Mouse (Mus musculus) neural tube, embryonic 15.5 days (tissue): ENCODE results near the gene Ubap1. TPM values are rescaled to one million over a fixed set of nuclear protein-coding genes. Genes with fewer than 3 reads are reported as not detected.

ENCODE experiments used
- ATAC-seq: fragments of 200-750 bp; cut with Nextera tagmentation; 2 replicates; pipeline ENCODE4 v1.8.0; 2017; ENCODE audit warnings: mild to moderate bottlenecking, moderate TSS enrichment, moderate library complexity; ENCODE audit not compliant: low FRiP score
- H3K27ac ChIP-seq: fragments of 300-500 bp; sonication (generic); replicated peaks from 2 replicates; pipeline ENCODE4 v1.5.1; 2015; ENCODE audit warnings: mild to moderate bottlenecking, inconsistent platforms
- H3K27me3 ChIP-seq: fragments of 300-500 bp; sonication (generic); replicated peaks from 2 replicates; pipeline ENCODE4 v1.6.1; 2015; ENCODE audit warnings: inconsistent platforms
- H3K36me3 ChIP-seq: fragments of 300-500 bp; sonication (generic); 2 replicates; pipeline ENCODE4 v1.6.1; 2015; ENCODE audit warnings: inconsistent platforms
- H3K4me1 ChIP-seq: fragments of 300-500 bp; sonication (generic); 2 replicates; pipeline ENCODE4 v1.6.1; 2015; ENCODE audit warnings: inconsistent platforms
- H3K4me2 ChIP-seq: fragments of 300-500 bp; sonication (generic); 2 replicates; pipeline ENCODE4 v1.6.1; 2015; ENCODE audit warnings: inconsistent platforms, mild to moderate bottlenecking, moderate library complexity
- H3K4me3 ChIP-seq: fragments of 300-500 bp; sonication (generic); replicated peaks from 2 replicates; pipeline ENCODE4 v1.5.1; 2015; ENCODE audit warnings: mild to moderate bottlenecking, inconsistent platforms
- H3K9ac ChIP-seq: fragments of 300-500 bp; sonication (generic); replicated peaks from 2 replicates; pipeline ENCODE4 v1.6.1; 2015; ENCODE audit warnings: mild to moderate bottlenecking, inconsistent platforms
- H3K9me3 ChIP-seq: fragments of 300-500 bp; sonication (generic); replicated peaks from 2 replicates; pipeline ENCODE4 v1.6.1; 2016; ENCODE audit warnings: inconsistent platforms
- WGBS: fragments of 180-500 bp; shearing (Covaris S2); methylation state at CpG from one replicate; pipeline ENCODE4 v1.1.7; 2015; ENCODE audit warnings: mixed read lengths; 5-methylcytosine and 5-hydroxymethylcytosine counted together
- polyA plus RNA-seq: library from polyadenylated mRNA; unstranded; fragments of >200 nt; fragmentation: Nextera tagmentation; extraction: Ambion mirVana; gene quantifications from 2 replicates; pipeline ENCODE4 v1.2.1, GENCODE M21; 2015

Ubap1 gene
- polyA plus RNA-seq, 1 experiment from 2014 or later: 68.1 TPM

DNA sequence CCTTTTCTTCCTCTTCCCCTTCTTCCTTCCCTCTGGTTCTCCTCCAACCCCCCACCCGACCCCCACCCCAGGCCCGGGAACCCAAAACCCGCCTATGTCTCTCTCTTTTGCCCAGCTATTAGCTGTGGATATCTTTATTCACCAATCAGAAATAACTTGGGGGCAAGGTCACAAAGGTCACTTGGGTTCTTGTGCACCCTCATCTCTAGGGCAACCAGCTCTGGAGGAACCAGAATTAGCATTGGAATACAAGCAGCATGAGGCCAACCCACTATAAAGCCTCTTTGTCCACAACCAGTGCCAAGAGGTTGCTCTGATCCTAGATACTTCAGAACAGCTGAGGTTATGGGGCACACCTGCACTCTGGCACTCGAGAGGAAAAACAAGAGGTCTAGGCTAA is 19.3 kb upstream of the Ubap1 start:
- H3K27ac ChIP-seq: no peak overlapping the region

GRCm38 (mm10) chr4:41331085-41331484 is 17.7 kb upstream of the Ubap1 start:
- H3K36me3 ChIP-seq: no peaks in the 10 kb centered on the region
- H3K4me3 ChIP-seq: no peak overlapping the region
- no peaks in the 10 kb centered on the region for H3K27me3 ChIP-seq
- no peak overlapping the region for H3K27ac ChIP-seq
- H3K4me1 ChIP-seq: no peaks in the 10 kb centered on the region
- ATAC-seq: no peak
- H3K9ac ChIP-seq: no peak overlapping the region
- H3K9me3 ChIP-seq: no peaks in the 10 kb centered on the region
- 83% methylated on average over 3 of the region's 3 CpGs for WGBS
- no peak overlapping the region for H3K4me2 ChIP-seq

More for the DNA sequence above, 19.3 kb upstream of the Ubap1 start:
- Histone ChIP-seq H3K4me3 (no peak overlapping the region), H3K9me3 (no peaks in the 10 kb centered on the region), H3K4me2 (no peak overlapping the region), H3K9ac (no peak overlapping the region), H3K27me3 (no peaks in the 10 kb centered on the region), H3K4me1 (no peaks in the 10 kb centered on the region), H3K36me3 (no peaks in the 10 kb centered on the region)
- ATAC-seq: no peak
- WGBS: 40% methylated on average over 4 of the region's 4 CpGs

GRCm38 (mm10) chr4:41331698-41332421 is 16.9 kb upstream of the Ubap1 start:
- H3K4me1 ChIP-seq: no peaks in the 10 kb centered on the region

DNA sequence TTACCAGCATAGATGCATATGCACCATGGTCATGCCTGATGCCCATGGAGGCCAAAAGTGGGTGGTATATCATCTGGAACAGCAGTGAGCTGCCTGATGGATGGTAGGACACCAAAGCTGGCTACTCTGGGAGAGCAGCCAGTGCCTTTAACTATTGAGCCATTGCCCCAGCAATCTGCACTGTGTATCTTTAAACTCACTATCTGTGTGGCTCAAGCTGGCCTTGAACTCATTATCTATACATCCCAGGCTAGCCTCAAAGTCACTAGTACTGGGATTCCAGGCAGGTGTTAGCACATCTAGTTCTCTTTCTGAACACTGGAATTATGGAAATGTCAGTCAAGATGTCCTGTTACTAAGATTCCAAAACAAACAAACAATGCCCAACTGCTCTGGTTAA is 12.2 kb upstream of the Ubap1 start:
- H3K4me2 ChIP-seq: no peak overlapping the region
- ATAC-seq: no peak
- H3K27me3 ChIP-seq: no peaks in the 10 kb centered on the region
- H3K4me3 ChIP-seq: no peak overlapping the region
- H3K4me1 ChIP-seq: no peaks in the 10 kb centered on the region
- no peak overlapping the region for H3K9ac ChIP-seq
- no peak overlapping the region for H3K27ac ChIP-seq
- no peaks in the 10 kb centered on the region for H3K36me3 ChIP-seq
- H3K9me3 ChIP-seq: no peaks in the 10 kb centered on the region

More at GRCm38 (mm10) chr4:41331698-41332421, 16.9 kb upstream of the Ubap1 start:
- Histone ChIP-seq H3K9me3 (no peaks in the 10 kb centered on the region), H3K27me3 (no peaks in the 10 kb centered on the region), H3K4me3 (no peak overlapping the region), H3K4me2 (no peak overlapping the region), H3K9ac (no peak overlapping the region), H3K27ac (no peak overlapping the region), H3K36me3 (no peaks in the 10 kb centered on the region)
- WGBS: 87% methylated on average over 9 of the region's 9 CpGs
- no peak for ATAC-seq

DNA sequence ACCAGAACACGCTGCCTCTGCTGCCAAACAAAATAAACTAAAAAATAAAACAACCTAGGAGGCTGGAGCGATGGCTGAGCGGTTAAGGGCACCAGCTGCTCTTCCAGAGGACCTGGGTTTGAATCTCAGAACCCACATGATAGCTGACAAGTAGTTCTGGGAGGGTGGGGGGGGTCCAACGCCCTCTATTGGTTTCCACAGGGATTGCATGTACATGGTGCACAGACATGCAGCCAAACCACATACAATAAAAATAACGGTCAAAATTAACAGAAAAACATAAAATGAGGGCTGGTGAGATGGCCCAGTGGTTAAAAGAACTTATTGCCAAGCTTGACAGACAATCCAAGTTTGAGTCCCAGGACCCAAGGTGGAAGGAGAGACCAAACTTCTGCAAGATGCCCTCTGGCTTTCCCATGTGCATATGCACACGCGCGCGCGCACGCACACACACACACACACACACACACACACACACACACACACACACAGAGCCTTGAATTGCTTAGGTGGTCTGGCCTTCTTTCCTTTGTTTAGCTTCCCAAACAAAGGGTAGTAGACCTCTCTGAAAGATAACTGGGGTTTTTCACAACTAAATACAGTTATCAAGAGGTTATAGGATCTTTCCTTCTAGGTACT is 7.8 kb upstream of the Ubap1 start:
- 81% methylated on average over 11 of the region's 11 CpGs for WGBS
- Histone ChIP-seq H3K4me2 (no peak overlapping the region), H3K4me3 (no peak overlapping the region), H3K4me1 (no peaks in the 10 kb centered on the region), H3K9ac (no peak overlapping the region), H3K9me3 (no peaks in the 10 kb centered on the region), H3K36me3 (no peaks in the 10 kb centered on the region), H3K27me3 (no peaks in the 10 kb centered on the region), H3K27ac (no peak overlapping the region)
- ATAC-seq: no peak

- Histone ChIP-seq H3K9me3 (no peaks in the 10 kb centered on the region), H3K27me3 (no peaks in the 10 kb centered on the region), H3K4me3 (no peak overlapping the region), H3K27ac (no peak overlapping the region), H3K4me2 (no peak overlapping the region), H3K36me3 (no peaks in the 10 kb centered on the region), H3K9ac (no peak overlapping the region), H3K4me1 (peaks cover 14% of the 10 kb centered on the region)
- no peak for ATAC-seq
- 77% methylated on average over 2 of the region's 2 CpGs for WGBS
Measured at GRCm38 (mm10) chr4:41346011-41346410, 2.8 kb upstream of the Ubap1 start.

DNA sequence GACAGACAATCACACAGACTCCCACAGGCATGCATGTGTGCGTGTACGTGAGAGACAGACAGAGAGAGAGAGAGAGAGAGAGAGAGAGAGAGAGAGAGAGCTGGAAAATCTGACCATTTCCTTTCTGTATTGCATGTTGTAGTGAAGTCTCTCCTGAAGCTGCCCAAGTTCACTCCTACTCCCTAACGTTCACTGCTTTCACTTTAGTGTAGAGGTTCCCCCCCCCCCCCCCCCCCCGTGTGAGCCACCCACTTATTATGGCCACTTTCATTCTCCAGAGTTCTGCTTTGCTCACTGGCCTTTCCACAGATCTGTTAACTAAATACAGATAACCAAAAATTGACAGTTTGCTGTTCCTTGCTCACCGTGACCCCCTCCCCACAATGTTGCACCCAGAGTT is 957 bp upstream of the Ubap1 start:
- H3K36me3 ChIP-seq: no peaks in the 10 kb centered on the region
- H3K4me2 ChIP-seq: peak overlapping the region; percentile 72
- H3K27me3 ChIP-seq: no peaks in the 10 kb centered on the region
- no peak for ATAC-seq
- 51% methylated on average over 5 of the region's 5 CpGs for WGBS
- H3K9ac ChIP-seq: 0 out of 2 replicates have a peak overlapping the region, but pooled peaks have one; percentile 10
- H3K27ac ChIP-seq: 0 out of 2 replicates have a peak overlapping the region, but pooled peaks have one; percentile 11
- H3K4me3 ChIP-seq: peak overlapping the region; percentile 79; the same call in 1 of the 2 replicates
- H3K9me3 ChIP-seq: no peaks in the 10 kb centered on the region
- peaks cover 14% of the 10 kb centered on the region for H3K4me1 ChIP-seq

DNA sequence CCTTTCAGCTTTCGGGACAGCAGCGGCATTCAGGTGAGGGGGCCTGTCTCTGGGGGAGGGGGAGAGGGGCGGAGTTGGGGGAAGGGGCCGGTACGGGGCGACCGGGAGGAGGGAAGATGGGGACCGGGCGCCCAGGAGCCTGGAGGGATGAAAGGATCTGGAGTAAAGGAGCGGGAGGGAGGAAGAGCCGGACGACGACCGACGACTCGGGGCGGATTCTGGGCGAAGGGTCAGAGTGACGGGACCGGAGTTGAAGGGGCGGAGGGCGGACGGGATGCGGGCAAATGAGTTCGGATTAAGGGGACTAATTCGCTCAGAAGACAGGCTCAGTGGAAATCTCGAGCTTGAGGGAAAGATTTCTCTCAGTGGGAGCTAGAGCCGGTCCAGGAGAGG is 399 bp downstream of the Ubap1 start:
- no peaks in the 10 kb centered on the region for H3K36me3 ChIP-seq

DNA sequence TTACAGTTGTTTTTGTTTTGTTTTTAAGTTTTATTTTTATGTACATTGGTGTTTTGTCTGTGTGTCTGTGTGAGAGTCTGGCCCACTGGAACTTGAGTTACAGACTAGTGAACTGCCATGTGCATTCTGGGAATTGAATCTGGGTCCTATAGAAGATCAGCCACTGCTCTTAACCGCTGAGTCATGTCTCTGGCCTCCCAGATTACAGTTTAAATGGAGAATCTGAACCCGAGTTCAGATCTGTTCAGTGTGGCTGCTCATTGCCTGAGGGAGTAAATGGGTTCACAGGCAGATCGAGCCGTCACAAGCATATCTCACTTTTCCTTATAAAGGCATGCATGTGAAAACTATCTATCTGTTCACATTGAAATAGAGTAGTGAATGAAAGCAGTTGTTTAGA is 4.0 kb downstream of the Ubap1 start:
- 93% methylated on average over 4 of the region's 4 CpGs for WGBS
- Histone ChIP-seq H3K4me3 (no peak overlapping the region), H3K4me1 (peaks cover 13% of the 10 kb centered on the region), H3K36me3 (no peaks in the 10 kb centered on the region), H3K27ac (no peak overlapping the region), H3K9ac (no peak overlapping the region), H3K27me3 (no peaks in the 10 kb centered on the region), H3K9me3 (no peaks in the 10 kb centered on the region), H3K4me2 (no peak overlapping the region)
- no peak for ATAC-seq

More for the DNA sequence above, 399 bp downstream of the Ubap1 start:
- Histone ChIP-seq H3K9me3 (no peaks in the 10 kb centered on the region), H3K9ac (peak overlapping the region; percentile 82), H3K4me3 (peak overlapping the region; percentile 79), H3K27me3 (no peaks in the 10 kb centered on the region), H3K27ac (peak overlapping the region; percentile 98), H3K4me2 (peak overlapping the region; percentile 72), H3K4me1 (peaks cover 14% of the 10 kb centered on the region)
- under 1% methylated on average over 28 of the region's 28 CpGs for WGBS
- peak; percentile 88 for ATAC-seq

DNA sequence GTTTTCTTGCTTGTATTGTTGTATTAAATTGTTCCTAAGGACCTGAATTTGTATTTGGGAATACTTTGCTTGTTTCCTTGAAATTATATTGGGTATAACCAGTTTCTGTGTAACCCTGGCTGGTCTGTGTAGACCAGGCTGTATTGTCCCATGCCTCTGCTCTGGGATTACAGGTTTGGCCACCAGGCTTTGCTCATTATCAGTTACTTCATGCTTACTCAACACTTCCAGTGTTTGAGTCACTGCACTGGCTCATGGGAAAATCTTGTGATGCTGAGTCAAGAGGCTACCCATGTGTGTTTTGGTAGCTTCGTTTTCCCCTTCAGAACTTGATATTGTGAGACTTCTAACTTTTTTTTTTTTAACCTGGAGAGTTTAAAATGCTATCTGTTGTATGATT is 4.5 kb downstream of the Ubap1 start:
- H3K9ac ChIP-seq: no peak overlapping the region
- no peak overlapping the region for H3K4me3 ChIP-seq
- ATAC-seq: no peak
- H3K27ac ChIP-seq: no peak overlapping the region
- no peaks in the 10 kb centered on the region for H3K36me3 ChIP-seq
- H3K4me2 ChIP-seq: no peak overlapping the region
- no peaks in the 10 kb centered on the region for H3K9me3 ChIP-seq
- peaks cover 10% of the 10 kb centered on the region for H3K4me1 ChIP-seq
- no peaks in the 10 kb centered on the region for H3K27me3 ChIP-seq
- WGBS: 96% methylated on average over 1 of the region's 1 CpGs

DNA sequence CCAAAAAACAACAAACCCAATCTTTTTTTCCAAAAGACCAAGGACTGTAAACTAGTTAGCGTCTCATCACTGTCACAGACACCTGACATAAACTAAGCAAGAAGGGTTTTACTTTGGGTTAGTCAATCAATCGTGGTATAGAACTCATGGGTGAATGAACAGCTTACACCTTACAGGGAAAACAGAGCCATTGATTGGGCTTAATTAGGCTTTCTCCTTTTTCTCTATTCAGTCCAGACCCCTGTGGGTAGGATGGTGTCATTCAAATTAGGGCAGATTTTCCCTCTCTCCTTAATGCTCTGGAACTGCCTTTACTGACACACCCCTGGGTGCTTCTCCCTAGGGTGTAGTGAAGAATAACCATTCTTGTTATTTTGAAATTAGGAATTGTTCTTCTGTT is 8.4 kb downstream of the Ubap1 start:
- Histone ChIP-seq H3K4me2 (no peak overlapping the region), H3K9me3 (no peaks in the 10 kb centered on the region), H3K4me3 (no peak overlapping the region), H3K27ac (no peak overlapping the region), H3K9ac (no peak overlapping the region), H3K36me3 (no peaks in the 10 kb centered on the region; the same call in 1 of the 2 replicates), H3K27me3 (no peaks in the 10 kb centered on the region), H3K4me1 (0 out of 2 replicates have a peak, but pooled peaks cover 3% of the 10 kb centered on the region)
- 46% methylated on average over 2 of the region's 2 CpGs for WGBS
- no peak for ATAC-seq

DNA sequence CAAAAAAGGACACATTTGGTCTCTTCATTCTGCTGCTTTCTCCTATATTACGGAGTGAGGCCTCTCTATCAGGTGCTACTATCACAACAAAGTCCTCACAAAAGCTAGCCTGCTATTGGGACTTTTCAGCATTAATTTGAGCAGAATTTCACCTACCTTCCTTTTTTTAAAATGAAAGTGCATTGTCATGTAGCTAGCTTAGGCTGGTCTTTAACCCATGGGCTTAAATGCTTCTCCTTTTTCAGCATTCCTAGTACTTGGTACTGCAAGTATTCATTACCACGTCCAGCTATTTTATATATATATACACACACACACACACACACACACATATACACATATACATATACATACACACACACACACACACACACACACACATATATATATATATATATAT is 9.9 kb downstream of the Ubap1 start:
- H3K27me3 ChIP-seq: no peaks in the 10 kb centered on the region
- H3K9me3 ChIP-seq: no peaks in the 10 kb centered on the region
- H3K9ac ChIP-seq: no peak overlapping the region
- H3K27ac ChIP-seq: no peak overlapping the region
- ATAC-seq: no peak
- H3K36me3 ChIP-seq: no peaks in the 10 kb centered on the region; the same call in 1 of the 2 replicates
- 94% methylated on average over 2 of the region's 2 CpGs for WGBS
- H3K4me3 ChIP-seq: no peak overlapping the region
- H3K4me2 ChIP-seq: no peak overlapping the region
- 0 out of 2 replicates have a peak, but pooled peaks cover 3% of the 10 kb centered on the region for H3K4me1 ChIP-seq
